Mouse (Mus musculus): ENCODE measurements around the gene Rabgef1. TPM values are rescaled to one million over a fixed set of nuclear protein-coding genes. Genes with fewer than 3 reads are reported as not detected.
"Not testable (repeated sequence)": the region's sequence is repeated elsewhere in the genome, so short reads cannot be mapped to it uniquely, and the experiment has no call there.

Rabgef1 gene
- total RNA-seq, 2 experiments from 2014 or later = 36.5 to 43.2 TPM

DNA sequence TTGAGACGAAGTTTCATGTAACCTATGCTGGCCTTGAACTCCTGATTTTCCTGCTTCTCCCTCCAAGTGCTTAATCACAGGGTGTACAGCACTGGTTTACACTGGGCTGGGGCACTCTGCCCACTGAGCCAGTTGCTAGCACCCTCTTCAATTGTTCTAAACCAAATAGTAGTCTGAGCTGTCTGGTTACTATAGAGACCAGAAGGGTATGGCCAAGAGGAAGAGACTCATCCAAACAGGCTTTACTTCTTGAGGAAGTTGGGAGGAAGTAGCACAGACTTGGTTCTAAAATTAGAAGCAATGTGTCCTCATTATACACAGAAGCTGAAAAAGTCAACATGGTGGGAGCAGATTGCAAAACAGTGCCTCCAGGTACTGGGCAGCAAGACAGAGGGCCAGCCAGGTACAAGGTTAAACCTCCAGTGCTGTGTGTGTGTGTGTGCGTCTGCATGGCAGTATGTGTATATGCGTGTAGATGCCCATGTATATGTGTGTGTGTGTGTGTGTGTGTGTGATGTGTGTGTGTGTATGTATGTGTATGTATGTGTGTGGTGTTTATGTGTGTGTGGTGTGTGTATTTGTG is 33.9 kb downstream of the Rabgef1 start:
- no peak for DNase-seq (ENCODE audit: low spot score in 2 of 2)

GRCm38 (mm10) chr5:130207299-130207698 is 35.7 kb downstream of the Rabgef1 start:
- DNase-seq (ENCODE audit: low spot score in 2 of 2) = no peak

DNA sequence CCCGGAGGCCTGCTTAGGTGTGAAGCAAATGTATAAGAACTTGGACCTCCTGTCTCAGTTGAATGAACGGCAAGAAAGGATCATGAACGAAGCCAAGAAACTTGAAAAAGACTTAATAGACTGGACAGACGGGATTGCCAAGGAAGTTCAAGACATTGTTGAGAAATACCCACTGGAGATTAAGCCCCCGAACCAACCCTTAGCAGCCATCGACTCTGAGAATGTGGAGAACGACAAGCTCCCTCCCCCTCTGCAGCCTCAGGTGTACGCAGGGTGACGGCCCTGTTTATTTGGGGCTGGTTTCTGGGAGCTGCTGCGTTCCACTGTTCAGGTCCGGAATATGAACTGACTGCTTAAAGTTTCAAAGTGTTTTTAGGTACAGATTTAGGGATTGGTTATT is 41.4 kb downstream of the Rabgef1 start:
- DNase-seq (ENCODE audit: low spot score in 2 of 2) = no peak

GRCm38 (mm10) chr5:130216781-130217180 is 45.2 kb downstream of the Rabgef1 start, which contains the start of gene Tmem248:
Gene Tmem248 (plus strand): TSS chr5:130217081.
- DNase-seq (ENCODE audit: low spot score in 2 of 2) = no peak

- no peak for DNase-seq (ENCODE audit: low spot score in 2 of 2)
Observed at GRCm38 (mm10) chr5:130217406-130217805, 45.8 kb downstream of the Rabgef1 start.

- no peak for DNase-seq (ENCODE audit: low spot score in 2 of 2)
Observed at GRCm38 (mm10) chr5:130218336-130218735, 46.7 kb downstream of the Rabgef1 start.

- DNase-seq (ENCODE audit: low spot score in 2 of 2) = no peak
Observed at GRCm38 (mm10) chr5:130221316-130221715, 49.7 kb downstream of the Rabgef1 start.

DNA sequence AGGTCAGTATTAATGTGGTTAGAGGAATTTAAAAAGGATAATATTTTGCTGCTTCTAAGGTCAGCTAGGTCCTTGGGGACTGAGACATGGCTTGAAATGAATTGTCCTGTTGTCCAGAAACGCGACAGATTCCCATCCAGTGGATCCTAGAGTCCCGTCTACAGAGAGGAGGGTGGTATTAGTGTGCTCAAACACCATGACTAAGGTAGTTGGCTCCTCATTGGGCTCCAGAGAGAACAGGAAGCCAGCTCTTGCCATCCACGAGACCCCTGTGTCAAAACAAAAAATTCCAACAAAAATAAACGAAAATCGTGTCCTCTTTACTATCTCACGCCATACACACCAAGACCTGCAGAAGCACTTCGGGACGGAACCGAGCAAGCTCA is 50.2 kb downstream of the Rabgef1 start:
- no peak for DNase-seq (ENCODE audit: low spot score in 2 of 2)

GRCm38 (mm10) chr5:130222146-130223004 is 50.8 kb downstream of the Rabgef1 start:
- DNase-seq (ENCODE audit: low spot score in 2 of 2) = peak; percentile 92 to 95

- no peak for DNase-seq (ENCODE audit: low spot score in 2 of 2)
Observed at GRCm38 (mm10) chr5:130226790-130227189, 55.2 kb downstream of the Rabgef1 start.

DNA sequence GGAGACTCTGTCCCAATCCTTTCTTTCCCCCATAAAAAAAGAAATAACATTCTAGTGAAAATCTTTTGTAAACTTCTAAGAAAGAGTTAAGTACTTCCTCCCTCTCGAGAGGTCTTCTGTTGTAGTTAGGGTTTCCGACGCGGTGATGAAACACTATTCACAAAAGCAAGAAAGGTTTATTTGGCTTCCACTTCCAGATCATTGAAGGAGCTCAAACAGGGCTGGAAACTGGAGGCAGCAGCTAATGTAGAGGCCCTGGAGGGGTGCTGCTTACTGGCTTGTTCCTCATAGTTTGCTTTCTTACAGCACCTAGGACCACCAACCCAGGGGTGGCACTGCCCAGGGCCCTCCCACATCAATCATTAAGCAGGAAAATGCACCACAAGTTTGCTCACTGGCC is 56.5 kb downstream of the Rabgef1 start:
- DNase-seq (ENCODE audit: low spot score in 2 of 2) = no peak

- DNase-seq (ENCODE audit: low spot score in 2 of 2) = no peak
Observed at GRCm38 (mm10) chr5:130236302-130236701, 64.7 kb downstream of the Rabgef1 start.

- no peak for DNase-seq (ENCODE audit: low spot score in 2 of 2)
Observed at GRCm38 (mm10) chr5:130239236-130239635, 67.6 kb downstream of the Rabgef1 start.

- no peak for DNase-seq (ENCODE audit: low spot score in 2 of 2)
Observed at GRCm38 (mm10) chr5:130239856-130240255, 68.3 kb downstream of the Rabgef1 start.

GRCm38 (mm10) chr5:130241426-130241825 is 69.8 kb downstream of the Rabgef1 start:
- no peak for DNase-seq (ENCODE audit: low spot score in 2 of 2)

- no peak for DNase-seq (ENCODE audit: low spot score in 2 of 2)
Observed at GRCm38 (mm10) chr5:130247823-130248222, 76.2 kb downstream of the Rabgef1 start.

- DNase-seq (ENCODE audit: low spot score in 2 of 2) = no peak
Observed at GRCm38 (mm10) chr5:130254164-130255016, 82.8 kb downstream of the Rabgef1 start.

DNA sequence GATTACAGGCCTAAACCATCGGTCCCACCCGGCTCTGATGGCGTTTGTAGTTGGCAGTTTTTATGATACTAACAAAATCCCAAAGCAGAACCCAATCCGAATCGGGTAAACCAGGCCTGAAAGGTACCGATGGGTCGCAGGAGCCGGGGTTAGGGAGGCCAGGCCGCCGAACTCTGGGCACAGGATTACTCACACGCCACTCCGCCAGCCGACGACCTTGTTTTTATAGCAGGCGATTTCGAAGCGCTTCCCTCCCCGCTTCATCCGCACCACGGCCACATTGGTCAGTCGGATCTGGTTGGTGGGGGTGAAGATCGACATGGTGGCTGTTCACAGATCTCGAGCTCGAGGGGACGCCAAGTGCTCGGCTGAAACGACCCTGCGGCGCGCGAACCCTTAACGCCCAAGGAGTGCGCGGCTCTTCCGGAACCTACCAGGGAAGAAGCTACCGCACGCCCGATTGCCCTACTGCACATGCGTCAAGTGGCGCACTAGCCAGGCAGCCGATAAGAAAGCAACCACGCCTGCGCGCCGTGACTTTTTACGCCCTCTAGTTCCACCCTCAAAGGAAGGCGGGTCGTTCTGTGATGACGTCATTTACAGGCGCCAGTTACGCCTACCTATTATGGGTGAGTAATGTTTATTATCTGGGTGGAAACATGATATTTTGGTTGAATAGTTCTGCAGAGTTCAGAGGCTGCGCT is 83.6 kb downstream of the Rabgef1 start, which contains the start of the genes Sbds and Tyw1:
Gene Sbds (minus strand): TSS at position 514 of the 704 bp plus-strand sequence.
Gene Tyw1 (plus strand): TSS at position 603 of the 704 bp plus-strand sequence.
- peak; percentile 90 to 94 for DNase-seq (ENCODE audit: low spot score in 2 of 2)

GRCm38 (mm10) chr5:130255799-130256525 is 84.4 kb downstream of the Rabgef1 start:
- DNase-seq (ENCODE audit: low spot score in 2 of 2) = not testable (repeated sequence)

- DNase-seq (ENCODE audit: low spot score in 2 of 2) = peak; percentile 61 to 82
Observed at GRCm38 (mm10) chr5:130256678-130257271, 85.2 kb downstream of the Rabgef1 start.
